Mouse (Mus musculus) forebrain, embryonic 11.5 days (tissue): ENCODE data around the gene Myh9. TPM values are rescaled to one million over a fixed set of nuclear protein-coding genes. Genes with fewer than 3 reads are reported as not detected.

Experiments
- ATAC-seq: fragments of 200-750 bp; cut with Nextera tagmentation; replicated peaks from 2 replicates; pipeline ENCODE4 v1.8.0; 2017; ENCODE audit warnings: moderate TSS enrichment; ENCODE audit not compliant: low FRiP score
- DNase-seq: peaks from one replicate; pipeline ENCODE4 v3.0.0-alpha.2; 2017; ENCODE audit warnings: low spot score
- H3K27ac ChIP-seq: fragments of 300-500 bp; sonication (generic); 2 replicates; pipeline ENCODE4 v1.5.1; 2014; ENCODE audit warnings: low read depth, low read length
- H3K27me3 ChIP-seq: fragments of 300-500 bp; sonication (generic); 2 replicates; pipeline ENCODE4 v1.6.1; 2014; ENCODE audit warnings: mild to moderate bottlenecking, low read length, mixed read lengths; ENCODE audit not compliant: control insufficient read depth, insufficient read depth
- H3K36me3 ChIP-seq: fragments of 300-500 bp; sonication (generic); 2 replicates; pipeline ENCODE4 v1.6.1; 2014; ENCODE audit warnings: mild to moderate bottlenecking, low read length, moderate library complexity, mixed read lengths; ENCODE audit not compliant: control insufficient read depth, insufficient read depth
- H3K4me1 ChIP-seq: fragments of 300-500 bp; sonication (generic); replicated peaks from 2 replicates; pipeline ENCODE4 v1.6.1; 2014; ENCODE audit warnings: low read length, mixed read lengths; ENCODE audit not compliant: control insufficient read depth, insufficient read depth
- H3K4me2 ChIP-seq: fragments of 300-500 bp; sonication (generic); 2 replicates; pipeline ENCODE4 v1.6.1; 2014; ENCODE audit warnings: low read depth, mild to moderate bottlenecking, low read length, moderate library complexity, mixed read lengths; ENCODE audit not compliant: severe bottlenecking
- H3K4me3 ChIP-seq: fragments of 300-500 bp; sonication (generic); 2 replicates; pipeline ENCODE4 v1.5.1; 2014; ENCODE audit warnings: low read depth, low read length
- H3K9ac ChIP-seq: fragments of 300-500 bp; sonication (generic); 2 replicates; pipeline ENCODE4 v1.6.1; 2014; ENCODE audit warnings: low read length
- H3K9me3 ChIP-seq: fragments of 300-500 bp; sonication (generic); 2 replicates; pipeline ENCODE4 v1.6.1; 2016; ENCODE audit warnings: low read length, mixed read lengths; ENCODE audit not compliant: control insufficient read depth
- WGBS: fragments of 180-500 bp; shearing (Covaris S2); extraction: QIAGEN DNeasy Blood & Tissue Kit; methylation state at CpG from one replicate; pipeline ENCODE4 v1.1.7; 2014; 5-methylcytosine and 5-hydroxymethylcytosine counted together
- polyA plus RNA-seq: library from polyadenylated mRNA; unstranded; fragments of >200 nt; fragmentation: Nextera tagmentation; extraction: Ambion mirVana; gene quantifications from 2 replicates; pipeline ENCODE4 v1.2.1, GENCODE M21; 2014

Myh9 gene
- polyA plus RNA-seq, 1 experiment from 2014 or later = 37.4 TPM

GRCm38 (mm10) chr15:77829542-77829941 lies 12.4 kb downstream of the Myh9 start:
- Histone ChIP-seq H3K4me1 (peaks cover 13% of the 10 kb centered on the region; the same call in 1 of the 2 replicates), H3K27ac (no peak overlapping the region), H3K9me3 (no peaks in the 10 kb centered on the region), H3K4me3 (no peak overlapping the region), H3K4me2 (no peak overlapping the region), H3K27me3 (no peaks in the 10 kb centered on the region), H3K9ac (no peak overlapping the region), H3K36me3 (no peaks in the 10 kb centered on the region)
- 67% methylated on average over 2 of the region's 2 CpGs for WGBS
- DNase-seq (no peak), ATAC-seq (no peak)

- no peaks in the 10 kb centered on the region for H3K27me3 ChIP-seq
- no peak overlapping the region for H3K27ac ChIP-seq
- DNase-seq = no peak
- no peak for ATAC-seq
- no peak overlapping the region for H3K4me2 ChIP-seq
- no peak overlapping the region for H3K4me3 ChIP-seq
- 95% methylated on average over 6 of the region's 6 CpGs for WGBS
- peaks cover 13% of the 10 kb centered on the region; the same call in 1 of the 2 replicates for H3K4me1 ChIP-seq
- no peaks in the 10 kb centered on the region for H3K9me3 ChIP-seq
- no peak overlapping the region for H3K9ac ChIP-seq
- H3K36me3 ChIP-seq = no peaks in the 10 kb centered on the region
Measured at GRCm38 (mm10) chr15:77828910-77829309, 13.1 kb downstream of the Myh9 start.

- no peak overlapping the region for H3K4me3 ChIP-seq
Measured at GRCm38 (mm10) chr15:77828242-77828641, 13.7 kb downstream of the Myh9 start.

DNA sequence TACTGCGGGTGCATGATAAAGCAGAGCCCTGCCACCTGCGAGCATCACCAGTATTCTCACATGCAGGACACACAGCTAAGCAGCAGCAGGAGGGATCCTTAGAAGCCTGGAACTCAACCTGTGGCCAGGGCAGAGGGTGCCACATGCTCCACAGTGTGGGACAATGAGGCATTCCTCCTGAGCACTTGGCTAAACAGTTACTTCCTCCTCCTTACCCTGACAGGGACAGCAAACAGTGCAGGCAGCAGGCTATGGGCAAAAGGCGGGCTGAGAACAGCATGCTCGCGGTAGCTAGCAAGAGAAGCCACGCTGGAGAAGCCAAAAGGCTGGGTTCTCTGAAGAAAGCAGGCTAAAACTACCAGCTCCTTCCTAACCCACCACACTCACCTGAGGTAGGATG lies 14.2 kb downstream of the Myh9 start:
- Histone ChIP-seq H3K9me3 (no peaks in the 10 kb centered on the region), H3K27ac (peak overlapping the region; percentile 19; the same call in 1 of the 2 replicates), H3K27me3 (no peaks in the 10 kb centered on the region), H3K4me2 (no peak overlapping the region), H3K36me3 (no peaks in the 10 kb centered on the region), H3K4me1 (peaks cover 13% of the 10 kb centered on the region; the same call in 1 of the 2 replicates), H3K4me3 (no peak overlapping the region), H3K9ac (no peak overlapping the region)
- no peak for DNase-seq
- 14% methylated on average over 6 of the region's 6 CpGs for WGBS
- ATAC-seq = no peak

More at GRCm38 (mm10) chr15:77828242-77828641, 13.7 kb downstream of the Myh9 start:
- H3K27ac ChIP-seq = no peak overlapping the region
- no peak overlapping the region for H3K9ac ChIP-seq
- DNase-seq (no peak), ATAC-seq (no peak)
- no peaks in the 10 kb centered on the region for H3K9me3 ChIP-seq
- peaks cover 13% of the 10 kb centered on the region; the same call in 1 of the 2 replicates for H3K4me1 ChIP-seq
- H3K36me3 ChIP-seq = no peaks in the 10 kb centered on the region
- H3K27me3 ChIP-seq = no peaks in the 10 kb centered on the region
- H3K4me2 ChIP-seq = no peak overlapping the region
- 92% methylated on average over 12 of the region's 12 CpGs for WGBS

GRCm38 (mm10) chr15:77827379-77827778 lies 14.6 kb downstream of the Myh9 start:
- Histone ChIP-seq H3K27me3 (no peaks in the 10 kb centered on the region), H3K9me3 (no peaks in the 10 kb centered on the region), H3K27ac (0 out of 2 replicates have a peak overlapping the region, but pooled peaks have one; percentile 27), H3K4me1 (peaks cover 13% of the 10 kb centered on the region; the same call in 1 of the 2 replicates), H3K4me3 (no peak overlapping the region), H3K4me2 (no peak overlapping the region), H3K9ac (no peak overlapping the region), H3K36me3 (no peaks in the 10 kb centered on the region)
- ATAC-seq (no peak), DNase-seq (no peak)
- 6% methylated on average over 7 of the region's 7 CpGs for WGBS

DNA sequence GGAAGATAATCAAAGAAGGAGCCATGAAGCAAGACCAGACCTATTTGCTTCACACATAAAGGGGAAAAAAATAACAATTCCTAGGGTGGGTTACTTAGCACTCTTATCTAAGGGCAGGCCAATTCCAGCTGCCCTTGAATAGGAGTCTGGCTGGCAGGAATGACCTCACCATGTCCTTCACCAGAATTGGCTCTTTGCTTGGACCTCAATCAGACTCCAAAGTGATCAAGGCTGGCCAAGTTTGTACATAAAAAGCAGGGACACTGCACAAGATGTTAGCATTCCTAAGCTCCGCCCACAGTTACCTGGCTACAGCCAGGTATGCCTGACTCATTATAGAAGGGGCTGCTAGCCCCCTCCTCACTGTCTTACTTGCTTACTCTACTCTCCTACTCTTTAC lies 16.6 kb downstream of the Myh9 start:
- DNase-seq (no peak), ATAC-seq (no peak)
- WGBS = 86% methylated on average over 1 of the region's 1 CpGs
- Histone ChIP-seq H3K36me3 (no peaks in the 10 kb centered on the region), H3K4me2 (no peak overlapping the region), H3K9me3 (no peaks in the 10 kb centered on the region), H3K27ac (no peak overlapping the region), H3K27me3 (no peaks in the 10 kb centered on the region), H3K9ac (no peak overlapping the region), H3K4me1 (peaks cover 13% of the 10 kb centered on the region; the same call in 1 of the 2 replicates), H3K4me3 (no peak overlapping the region)

GRCm38 (mm10) chr15:77824321-77824720 lies 17.7 kb downstream of the Myh9 start:
- H3K9ac ChIP-seq = no peak overlapping the region

GRCm38 (mm10) chr15:77823634-77824033 lies 18.3 kb downstream of the Myh9 start:
- DNase-seq = no peak
- no peaks in the 10 kb centered on the region for H3K9me3 ChIP-seq
- no peak overlapping the region for H3K27ac ChIP-seq
- no peak overlapping the region for H3K9ac ChIP-seq
- WGBS = 79% methylated on average over 3 of the region's 3 CpGs
- ATAC-seq = no peak
- peaks cover 13% of the 10 kb centered on the region; the same call in 1 of the 2 replicates for H3K4me1 ChIP-seq
- H3K36me3 ChIP-seq = no peaks in the 10 kb centered on the region
- H3K4me2 ChIP-seq = no peak overlapping the region
- H3K4me3 ChIP-seq = no peak overlapping the region
- H3K27me3 ChIP-seq = no peaks in the 10 kb centered on the region

More at GRCm38 (mm10) chr15:77824321-77824720, 17.7 kb downstream of the Myh9 start:
- Histone ChIP-seq H3K4me2 (no peak overlapping the region), H3K27ac (no peak overlapping the region), H3K36me3 (no peaks in the 10 kb centered on the region), H3K4me1 (peaks cover 13% of the 10 kb centered on the region; the same call in 1 of the 2 replicates), H3K9me3 (no peaks in the 10 kb centered on the region), H3K4me3 (no peak overlapping the region), H3K27me3 (no peaks in the 10 kb centered on the region)
- no peak for ATAC-seq
- 97% methylated on average over 1 of the region's 1 CpGs for WGBS
- DNase-seq = no peak

GRCm38 (mm10) chr15:77823196-77823595 lies 18.8 kb downstream of the Myh9 start:
- Histone ChIP-seq H3K9ac (no peak overlapping the region), H3K36me3 (no peaks in the 10 kb centered on the region), H3K9me3 (no peaks in the 10 kb centered on the region), H3K4me1 (peaks cover 13% of the 10 kb centered on the region; the same call in 1 of the 2 replicates), H3K4me2 (no peak overlapping the region), H3K27me3 (no peaks in the 10 kb centered on the region), H3K4me3 (no peak overlapping the region), H3K27ac (no peak overlapping the region)
- DNase-seq (no peak), ATAC-seq (no peak)
- 76% methylated on average over 6 of the region's 6 CpGs for WGBS
